Mouse (Mus musculus) frontal cortex, postnatal 14 days (tissue): ENCODE results near the gene Rbp1.

Experiments used
- DNase-seq, 2 experiments: peaks; one replicate each; pipeline ENCODE4 v3.0.0; 2022; ENCODE audit warnings: low spot score in 2 of 2

Rbp1 gene

DNA sequence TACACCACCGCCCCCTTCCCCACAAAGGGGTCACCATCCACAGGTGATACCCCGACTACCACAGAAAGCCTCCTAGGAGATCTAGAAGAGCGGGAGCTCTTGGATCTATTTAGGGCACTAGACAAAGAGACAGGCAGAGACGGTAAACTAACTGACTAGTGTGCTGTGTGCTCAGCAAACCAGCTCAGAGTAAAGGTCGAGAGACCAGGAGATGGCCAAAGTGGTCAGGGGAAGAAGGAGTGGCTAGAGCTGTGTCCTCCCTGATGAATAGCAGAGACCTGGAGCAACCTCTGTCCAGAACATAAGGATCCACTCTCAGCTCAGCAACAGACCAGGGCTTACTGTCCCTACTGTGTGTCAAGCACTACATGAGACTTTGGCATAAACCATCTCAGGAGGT is at the start of gene Rbp1:
TSS of gene Rbp1 (plus strand) at position 306 of the 400 bp plus-strand sequence.
- no peak for DNase-seq

- no peak for DNase-seq
These were observed 49.4 kb upstream of the Rbp1 start for GRCm38 (mm10) chr9:98373358-98373757.

- no peak for DNase-seq
These were observed 47.9 kb upstream of the Rbp1 start for GRCm38 (mm10) chr9:98374897-98375296.

- no peak for DNase-seq
These were observed 47.2 kb upstream of the Rbp1 start for GRCm38 (mm10) chr9:98375329-98376170.

- DNase-seq: no peak
These were observed 43.0 kb upstream of the Rbp1 start for GRCm38 (mm10) chr9:98379736-98380135.

DNA sequence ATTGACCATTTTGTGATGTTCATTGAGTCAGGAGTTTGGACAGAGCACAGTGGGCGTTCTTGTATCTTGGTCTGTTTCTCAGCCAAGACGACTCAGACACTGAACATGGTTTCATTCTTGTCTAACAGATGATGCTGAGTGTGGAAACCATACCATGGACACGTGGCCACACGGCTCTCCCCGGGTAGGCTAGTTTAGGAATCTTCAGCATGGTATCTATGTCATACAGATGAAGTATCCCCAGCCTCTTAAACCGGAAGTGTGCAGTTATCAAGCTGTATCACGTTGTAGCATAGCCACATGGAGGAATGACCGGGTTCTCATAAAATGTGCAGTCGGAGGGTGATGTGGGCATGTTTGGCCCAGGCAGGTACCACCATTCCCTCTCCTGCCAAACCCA is 42.2 kb upstream of the Rbp1 start:
- DNase-seq: no peak

GRCm38 (mm10) chr9:98387741-98388632 is 34.8 kb upstream of the Rbp1 start:
- DNase-seq: no peak

- no peak for DNase-seq
These were observed 34.2 kb upstream of the Rbp1 start for GRCm38 (mm10) chr9:98388633-98388965.

DNA sequence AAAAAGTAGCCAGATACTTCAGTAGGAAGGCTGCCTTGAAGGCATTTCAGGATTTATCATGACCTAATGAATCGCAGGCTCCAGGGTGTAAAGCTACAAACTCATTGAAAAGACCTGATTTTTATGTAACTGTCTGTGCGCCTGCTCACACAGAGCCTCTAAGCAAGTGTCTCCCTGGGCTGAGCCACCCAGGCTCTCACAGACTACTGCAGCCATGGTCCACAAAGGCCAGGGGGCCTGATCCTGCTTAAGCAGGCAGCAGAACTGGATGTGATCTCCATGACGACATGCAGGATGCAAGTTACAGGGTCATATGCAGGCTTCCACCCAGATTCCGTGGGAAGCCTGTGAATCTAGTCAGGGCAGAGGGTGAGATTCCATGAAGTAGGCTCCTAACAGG is 29.3 kb upstream of the Rbp1 start:
- DNase-seq: no peak

DNA sequence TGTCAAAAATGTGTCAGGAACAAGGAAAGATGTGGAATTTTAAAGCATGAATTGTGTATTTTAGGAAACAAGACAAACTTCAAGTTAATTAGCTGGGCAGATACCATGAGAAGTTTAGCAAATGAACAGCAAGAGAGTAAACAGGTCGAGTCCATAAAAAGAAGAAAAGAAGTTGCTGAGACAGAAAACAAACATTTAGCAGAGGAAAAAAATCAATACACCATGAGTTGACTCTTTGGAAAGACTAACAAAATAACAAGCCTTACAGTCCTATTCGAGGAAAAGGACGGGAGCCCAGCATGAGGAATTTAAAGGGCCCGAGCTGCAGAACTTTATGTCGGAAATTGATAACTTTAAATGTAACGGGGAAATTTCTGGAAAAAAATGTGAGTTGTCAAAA is 25.6 kb upstream of the Rbp1 start:
- no peak for DNase-seq

DNA sequence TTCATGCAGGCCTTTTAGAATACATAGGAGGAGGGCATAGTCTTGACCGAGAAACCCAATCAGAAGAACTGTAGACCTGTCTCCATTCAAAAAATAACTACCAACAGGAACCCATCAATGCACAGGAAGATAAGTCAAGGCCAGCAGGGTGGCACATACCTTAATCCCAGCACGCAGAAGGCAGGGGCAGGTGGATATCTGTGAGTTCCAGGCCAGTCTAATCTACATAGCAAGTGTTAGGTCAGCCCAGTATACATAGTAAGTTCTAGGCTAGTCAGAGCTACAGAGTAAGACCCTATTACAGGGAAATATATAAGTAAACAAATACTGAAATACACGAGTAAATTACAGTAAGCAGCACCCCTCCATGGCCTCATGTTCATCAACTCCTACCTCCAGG is 24.9 kb upstream of the Rbp1 start:
- no peak for DNase-seq

DNA sequence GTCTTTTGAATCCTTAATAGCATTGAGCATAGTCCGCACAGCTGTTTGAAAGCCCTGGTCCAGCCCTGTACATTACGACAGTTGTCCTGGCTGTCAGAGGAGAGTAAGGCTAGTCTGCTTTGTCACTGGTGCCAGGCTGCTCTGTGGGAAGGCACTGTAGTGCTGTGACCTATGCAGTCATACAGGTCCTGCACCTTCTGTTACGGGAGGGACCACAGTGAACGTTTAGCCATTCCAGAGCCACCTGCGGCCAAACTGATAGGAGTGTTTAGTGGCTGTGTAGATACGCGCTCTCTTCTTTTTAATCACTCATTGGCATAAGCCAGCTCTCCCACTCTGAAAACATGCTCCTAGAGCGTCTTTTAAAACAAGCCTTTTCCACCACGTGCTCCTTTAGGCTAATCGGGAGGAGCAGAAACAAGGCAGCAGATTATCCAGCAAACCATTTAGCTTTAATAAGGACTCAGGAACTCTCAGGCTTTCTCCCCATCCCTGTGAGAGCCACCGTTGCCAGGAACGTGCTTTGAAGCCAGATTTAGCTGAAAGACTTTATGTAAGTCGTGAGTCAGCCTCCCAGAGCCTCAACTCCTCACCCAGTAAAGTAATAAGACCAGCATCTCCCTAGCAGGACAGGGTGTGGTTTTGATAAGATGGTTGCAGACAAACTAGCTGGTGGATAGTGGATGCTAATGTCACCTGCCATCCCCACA is 22.4 kb upstream of the Rbp1 start:
- DNase-seq: peak; percentile 48 to 57

DNA sequence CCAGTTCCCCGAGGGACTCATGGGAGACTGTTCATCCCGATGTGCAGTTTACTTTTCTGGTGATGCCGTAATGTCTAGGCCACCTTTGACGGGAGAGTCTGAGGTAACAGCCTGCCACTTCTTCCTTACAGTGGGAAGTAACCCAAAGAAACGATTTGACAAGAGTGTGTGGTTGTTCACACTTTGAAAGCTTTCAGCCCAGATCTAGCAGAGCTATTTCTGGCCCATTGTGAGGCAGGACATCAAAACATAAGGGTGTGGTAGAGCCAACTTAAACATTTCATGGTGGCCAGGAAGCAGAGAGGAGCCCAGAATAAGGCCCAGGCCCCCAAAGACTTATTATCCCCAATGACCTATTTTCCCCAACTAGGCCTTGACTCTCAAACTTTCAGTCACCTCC is 21.1 kb upstream of the Rbp1 start:
- DNase-seq: no peak

DNA sequence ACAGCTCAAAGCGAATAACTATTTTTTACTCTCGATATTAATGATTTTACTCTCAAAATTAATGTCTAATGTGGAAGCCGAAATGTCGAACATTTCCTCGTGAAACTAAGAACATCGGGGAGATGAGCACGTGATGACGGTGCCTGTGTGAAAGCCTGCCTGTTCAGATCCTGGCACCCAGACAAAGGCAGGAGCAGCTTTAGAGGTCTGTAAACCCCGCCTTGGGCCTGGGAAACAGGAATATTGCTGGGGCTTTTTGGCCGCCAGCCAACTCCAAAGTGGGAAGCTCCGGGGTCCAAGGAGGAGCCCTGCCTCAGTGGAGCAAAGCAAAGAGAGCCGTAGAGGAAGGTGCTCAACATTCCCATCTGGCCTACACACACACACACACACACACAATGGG is 15.0 kb upstream of the Rbp1 start:
- DNase-seq: no peak

GRCm38 (mm10) chr9:98409137-98409536 is 13.6 kb upstream of the Rbp1 start:
- DNase-seq: peak; percentile 34 to 71

GRCm38 (mm10) chr9:98415427-98415826 is 7.3 kb upstream of the Rbp1 start:
- no peak for DNase-seq

DNA sequence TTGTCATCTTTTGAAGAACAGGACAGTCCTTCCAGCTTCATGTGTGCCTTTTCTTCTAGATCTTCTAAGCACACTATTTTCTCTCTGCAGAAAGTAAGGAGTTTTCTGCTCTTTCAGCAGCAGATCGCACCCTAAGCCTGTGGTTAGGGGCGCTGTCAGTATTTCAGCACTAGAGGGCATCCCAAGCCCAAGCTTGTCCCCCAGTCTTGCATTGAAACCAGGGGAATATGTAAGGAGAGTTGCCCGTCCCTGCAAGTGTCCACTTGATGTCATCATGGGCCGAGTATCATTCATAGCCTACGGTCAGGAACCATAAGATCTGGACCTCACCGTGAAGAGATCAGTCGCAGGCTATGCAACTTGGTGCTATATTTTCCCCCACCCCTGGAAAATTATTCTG is 4.8 kb upstream of the Rbp1 start:
- no peak for DNase-seq

DNA sequence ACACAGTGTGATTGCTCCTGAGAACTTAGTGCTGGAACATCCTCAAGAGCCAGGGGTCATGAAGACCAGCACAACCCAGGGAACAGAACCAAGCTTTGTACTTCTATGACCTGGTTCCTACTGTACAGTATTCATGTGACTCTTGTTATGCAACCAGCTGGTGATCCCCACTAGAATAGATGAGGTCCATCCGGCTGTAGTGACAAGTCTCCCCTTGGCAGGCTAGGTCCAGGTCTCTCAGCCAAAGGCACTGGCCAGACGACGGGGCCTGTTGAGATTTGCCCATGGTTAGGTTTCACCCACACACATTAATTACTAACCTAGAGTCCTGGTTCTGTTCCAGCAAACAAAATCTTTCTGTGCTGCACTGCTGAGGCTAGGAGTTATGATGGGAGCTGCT is 4.4 kb upstream of the Rbp1 start:
- no peak for DNase-seq

GRCm38 (mm10) chr9:98420666-98421065 is 2.1 kb upstream of the Rbp1 start:
- DNase-seq: no peak

- no peak for DNase-seq
These were observed 858 bp upstream of the Rbp1 start for GRCm38 (mm10) chr9:98421903-98422302.

- DNase-seq: no peak
These were observed 930 bp downstream of the Rbp1 start for GRCm38 (mm10) chr9:98423691-98424090.

DNA sequence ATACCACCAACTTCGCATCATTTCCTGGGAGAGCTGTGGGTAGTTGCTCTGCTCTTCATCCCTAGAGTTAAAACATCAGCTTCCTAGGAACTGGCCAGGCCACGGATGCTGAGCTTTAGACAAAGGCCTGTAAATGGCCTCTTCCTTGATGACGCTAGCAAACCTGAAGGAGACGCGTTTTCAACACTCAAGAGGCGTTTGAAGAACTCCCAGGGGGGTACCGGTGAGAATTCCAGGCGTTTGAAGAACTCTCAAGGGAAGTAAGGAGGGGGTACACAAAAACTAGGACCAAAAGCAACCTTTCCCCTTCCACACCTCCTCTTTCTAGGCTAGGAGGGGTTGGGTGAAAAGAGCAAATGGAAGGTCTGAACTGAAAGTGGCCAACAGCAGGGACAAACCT is 1.5 kb downstream of the Rbp1 start:
- no peak for DNase-seq
